Mouse (Mus musculus) effector memory CD4-positive, alpha-beta T cell, adult 5 months (primary cell): Measurements from ENCODE around the gene Tceal7. TPM values are rescaled to one million over a fixed set of nuclear protein-coding genes. Genes with fewer than 3 reads are reported as not detected.

ENCODE experiments used
- polyA plus RNA-seq: library from polyadenylated mRNA; unstranded; fragments of 100-300 nt; shearing (Covaris generic); gene quantifications from one replicate; pipeline ENCODE4 v1.2.1, GENCODE M21; 2017

Tceal7 gene
- polyA plus RNA-seq = not detected

GRCm38 (mm10) chrX:136214729-136215677 is at the start of gene Tceal7, which contains the start of gene Bex1:
Tceal7 (plus strand) TSS chrX:136214779.
Bex1 (minus strand) TSS chrX:136215513.

GRCm38 (mm10) chrX:136172118-136172551 is 42.4 kb upstream of the Tceal7 start, which contains the start of gene Tceal8:
Tceal8 (minus strand) TSS chrX:136172342.

GRCm38 (mm10) chrX:136203664-136204066 is 10.9 kb upstream of the Tceal7 start, which contains the start of gene Tceal5:
Tceal5 (minus strand) TSS chrX:136203876.

GRCm38 (mm10) chrX:136244574-136245229 is 30.1 kb downstream of the Tceal7 start, which contains the start of gene Tceal9:
Tceal9 (plus strand) TSS chrX:136245079.

GRCm38 (mm10) chrX:136269743-136270392 is 55.3 kb downstream of the Tceal7 start, which contains the start of gene Bex3:
Bex3 (plus strand) TSS chrX:136270253.

Other genes with a start within 250 kb of the Tceal7 start
- 3.6 TPM for gene Arxes2, start 221.0 kb upstream of the Tceal7 start, polyA plus RNA-seq
- gene Arxes1, start 181.4 kb upstream of the Tceal7 start, polyA plus RNA-seq = not detected
- gene Bex2, start 146.5 kb upstream of the Tceal7 start, polyA plus RNA-seq = 15.1 TPM
- gene Nxf3, start 129.5 kb upstream of the Tceal7 start, polyA plus RNA-seq = not detected
- not detected for gene Bex4, start 75.8 kb upstream of the Tceal7 start, polyA plus RNA-seq
- not detected for gene Tceal8, start 42.4 kb upstream of the Tceal7 start, polyA plus RNA-seq
- gene Tceal5, start 10.9 kb upstream of the Tceal7 start, polyA plus RNA-seq = not detected
- not detected for gene Bex1, start 734 bp downstream of the Tceal7 start, polyA plus RNA-seq
- 84.9 TPM for gene Tceal9, start 30.3 kb downstream of the Tceal7 start, polyA plus RNA-seq
- gene Bex3, start 55.5 kb downstream of the Tceal7 start, polyA plus RNA-seq = 210 TPM